Mouse (Mus musculus): ENCODE data around the gene Snrnp27. TPM values are rescaled to one million over a fixed set of nuclear protein-coding genes. Genes with fewer than 3 reads are reported as not detected.

Snrnp27 gene
- total RNA-seq, 1 experiment from 2014 or later, result 135 TPM

Other genes with a start within 250 kb of the Snrnp27 start
- gene C87436, start 246.1 kb downstream of the Snrnp27 start, total RNA-seq (2017), result 37.6 and 42.6 TPM in 2 replicates
- gene Pcbp1, start 158.2 kb downstream of the Snrnp27 start, total RNA-seq (2017), result 115 and 172 TPM in 2 replicates
- gene Asprv1, start 56.4 kb downstream of the Snrnp27 start, total RNA-seq (2017), result 0.55 TPM in 1 of 2 replicates, not detected in the other
- gene Mxd1, start 15.4 kb downstream of the Snrnp27 start, total RNA-seq (2017), result 23.6 and 24.5 TPM in 2 replicates
- gene Gmcl1, start 48.9 kb upstream of the Snrnp27 start, total RNA-seq (2017), result 23.1 and 33.3 TPM in 2 replicates
- 29.9 and 32.5 TPM in 2 replicates for gene Anxa4, start 109.1 kb upstream of the Snrnp27 start, total RNA-seq (2017)
- gene Aak1, start 165.0 kb upstream of the Snrnp27 start, total RNA-seq (2017), result 7.1 and 12.2 TPM in 2 replicates